Mouse (Mus musculus): ENCODE measurements at regions not wholly inside any gene's neighbourhood (a gene's known extent, or its start where the extent isn't known, plus 50 kb on each side); places are given as distances from the start of the nearest gene placed in this dataset.

DNA sequence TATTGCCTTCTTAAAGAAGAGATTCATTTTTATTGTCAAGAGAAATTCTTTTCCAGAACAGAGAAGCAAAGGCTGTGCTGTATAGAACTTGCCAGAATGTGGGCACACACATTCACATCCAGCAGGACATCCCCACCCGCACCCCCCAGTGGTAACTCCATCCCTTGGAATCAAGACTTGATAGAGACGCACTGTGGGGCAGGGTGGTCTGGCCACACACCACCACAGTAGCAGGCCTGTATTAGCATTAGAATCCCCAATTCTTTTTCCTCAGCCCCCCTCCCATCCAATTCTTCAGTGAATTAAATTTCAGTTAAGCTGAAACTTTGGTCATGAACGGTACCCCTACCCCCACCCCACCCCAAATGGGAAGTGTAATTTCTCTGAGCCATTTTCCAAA lies 92.5 kb upstream of the Dio3 start:
- 6% methylated on average over 3 of the region's 3 CpGs for WGBS
- Histone ChIP-seq H3K4me3 (no peak overlapping the region), H3K27ac (peak overlapping the region; percentile 91; the same call in 1 of the 2 replicates), H3K27me3 (peaks cover 61% of the 10 kb centered on the region), H3K4me1 (peaks cover 58% of the 10 kb centered on the region), H3K4me2 (no peak overlapping the region), H3K9me3 (replicated peaks) (no peaks in the 10 kb centered on the region), H3K9ac (no peak overlapping the region), H3K36me3 (ENCODE audit: poor library complexity, severe bottlenecking) (no peaks in the 10 kb centered on the region)
- no peak for ATAC-seq

DNA sequence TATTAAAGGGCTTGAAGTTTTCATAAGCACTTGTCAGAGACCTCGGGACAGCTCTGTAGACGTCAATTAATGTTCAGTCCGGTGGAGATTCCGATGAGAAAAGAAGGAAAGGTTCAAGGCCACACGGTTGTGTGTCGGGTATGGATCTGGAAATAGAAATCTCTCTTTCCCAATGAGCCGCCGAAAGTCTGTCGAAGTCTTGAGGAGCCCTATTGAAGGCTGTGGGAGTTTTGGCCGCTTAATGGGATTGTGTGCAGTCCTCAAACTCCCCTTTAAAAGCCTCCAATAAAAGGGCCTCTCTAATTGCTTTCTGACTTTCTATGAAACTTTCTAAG lies 92.0 kb upstream of the Dio3 start:
- H3K9ac ChIP-seq = no peak overlapping the region
- peak overlapping the region; percentile 91 for H3K27ac ChIP-seq
- H3K27me3 ChIP-seq = peaks cover 66% of the 10 kb centered on the region
- peak; percentile 17; the same call in 1 of the 2 replicates for ATAC-seq
- WGBS = 2% methylated on average over 10 of the region's 10 CpGs
- peak overlapping the region; percentile 41; the same call in 1 of the 2 replicates for H3K4me3 ChIP-seq
- no peaks in the 10 kb centered on the region for H3K36me3 ChIP-seq (ENCODE audit: poor library complexity, severe bottlenecking)
- H3K9me3 ChIP-seq (replicated peaks) = no peaks in the 10 kb centered on the region
- peaks cover 58% of the 10 kb centered on the region for H3K4me1 ChIP-seq
- H3K4me2 ChIP-seq = peak overlapping the region; percentile 61

DNA sequence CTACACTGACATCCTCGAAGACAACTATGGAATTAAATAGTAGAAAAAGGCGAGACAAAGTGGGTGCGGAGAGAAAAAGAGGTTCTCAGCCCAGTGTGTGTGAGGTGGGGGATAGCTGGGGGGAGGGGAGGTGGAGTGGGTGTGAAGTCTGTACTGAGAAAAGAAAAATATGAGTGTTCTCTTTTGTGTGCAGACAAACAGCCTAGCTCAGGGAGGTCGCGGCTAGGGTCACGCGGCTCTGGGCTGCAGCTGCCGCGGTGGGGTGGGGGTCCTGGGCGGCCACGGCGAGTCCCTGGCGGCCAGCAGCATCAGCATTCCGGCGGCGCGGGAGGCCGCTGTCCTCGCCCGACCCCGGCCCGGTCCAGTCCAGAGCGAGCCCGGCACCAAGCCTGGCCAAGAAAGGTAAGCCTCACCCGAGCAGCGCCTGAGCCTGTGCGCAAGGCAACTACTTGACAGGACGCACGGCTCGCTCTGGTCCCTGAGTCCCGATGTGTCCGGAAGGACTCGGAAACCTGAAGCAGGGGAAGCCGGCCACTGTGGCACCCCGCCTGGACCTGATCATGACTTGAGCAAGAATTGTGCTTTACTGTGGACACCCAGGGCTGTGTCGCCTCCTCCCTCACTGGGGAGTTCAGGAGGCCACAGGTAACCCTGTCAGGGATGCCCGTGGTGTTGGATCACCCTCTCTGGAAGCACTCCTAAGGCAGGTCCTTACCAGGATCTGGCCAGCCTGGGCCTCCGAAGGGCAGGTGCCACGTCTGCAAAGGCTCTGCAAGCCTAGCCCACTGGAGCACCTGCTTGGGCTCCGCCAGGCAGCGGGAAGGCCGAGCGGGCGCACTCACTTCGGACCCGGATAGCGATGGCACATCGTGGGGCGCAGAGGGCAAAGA lies 91.4 kb upstream of the Dio3 start:
- Histone ChIP-seq H3K9ac (peak overlapping the region; percentile 73), H3K36me3 (ENCODE audit: poor library complexity, severe bottlenecking) (no peaks in the 10 kb centered on the region), H3K27me3 (peaks cover 71% of the 10 kb centered on the region), H3K9me3 (replicated peaks) (no peaks in the 10 kb centered on the region), H3K27ac (peak overlapping the region; percentile 91), H3K4me2 (peak overlapping the region; percentile 61), H3K4me3 (peak overlapping the region; percentile 41), H3K4me1 (peaks cover 57% of the 10 kb centered on the region)
- WGBS = 1% methylated on average over 45 of the region's 49 CpGs
- peak; percentile 66 for ATAC-seq

DNA sequence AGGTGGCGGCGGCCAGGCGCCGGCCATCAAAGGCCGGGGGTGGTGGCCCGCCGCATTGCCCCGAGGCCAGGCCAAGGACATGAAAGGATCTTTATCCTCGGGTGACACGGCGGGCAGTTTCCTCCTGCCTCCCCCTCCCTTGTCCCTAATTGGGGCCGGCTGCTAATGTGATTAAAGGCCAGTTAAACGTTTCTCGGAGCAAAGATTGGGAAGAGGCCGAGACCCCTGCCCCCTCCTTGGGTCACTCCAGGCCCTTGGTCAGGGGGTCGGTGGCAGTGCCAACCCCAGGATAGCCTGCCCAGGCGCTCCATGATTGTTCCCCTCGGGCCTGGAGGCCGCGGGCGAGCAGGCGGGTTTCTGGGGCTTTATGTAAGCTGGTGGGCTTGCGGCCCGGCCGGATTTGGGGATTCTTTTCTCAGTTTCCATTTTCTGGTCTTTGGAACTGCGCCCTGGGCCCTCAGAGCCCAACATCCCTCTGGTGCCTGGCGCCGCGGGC lies 90.7 kb upstream of the Dio3 start:
- peaks cover 50% of the 10 kb centered on the region for H3K4me1 ChIP-seq
- peak overlapping the region; percentile 61 for H3K4me2 ChIP-seq
- H3K9ac ChIP-seq = peak overlapping the region; percentile 73
- ATAC-seq = no peak
- no peaks in the 10 kb centered on the region for H3K9me3 ChIP-seq (replicated peaks)
- H3K27ac ChIP-seq = peak overlapping the region; percentile 91
- H3K36me3 ChIP-seq (ENCODE audit: poor library complexity, severe bottlenecking) = no peaks in the 10 kb centered on the region
- H3K4me3 ChIP-seq = peak overlapping the region; percentile 41
- 2% methylated on average over 29 of the region's 29 CpGs for WGBS
- peaks cover 72% of the 10 kb centered on the region for H3K27me3 ChIP-seq

DNA sequence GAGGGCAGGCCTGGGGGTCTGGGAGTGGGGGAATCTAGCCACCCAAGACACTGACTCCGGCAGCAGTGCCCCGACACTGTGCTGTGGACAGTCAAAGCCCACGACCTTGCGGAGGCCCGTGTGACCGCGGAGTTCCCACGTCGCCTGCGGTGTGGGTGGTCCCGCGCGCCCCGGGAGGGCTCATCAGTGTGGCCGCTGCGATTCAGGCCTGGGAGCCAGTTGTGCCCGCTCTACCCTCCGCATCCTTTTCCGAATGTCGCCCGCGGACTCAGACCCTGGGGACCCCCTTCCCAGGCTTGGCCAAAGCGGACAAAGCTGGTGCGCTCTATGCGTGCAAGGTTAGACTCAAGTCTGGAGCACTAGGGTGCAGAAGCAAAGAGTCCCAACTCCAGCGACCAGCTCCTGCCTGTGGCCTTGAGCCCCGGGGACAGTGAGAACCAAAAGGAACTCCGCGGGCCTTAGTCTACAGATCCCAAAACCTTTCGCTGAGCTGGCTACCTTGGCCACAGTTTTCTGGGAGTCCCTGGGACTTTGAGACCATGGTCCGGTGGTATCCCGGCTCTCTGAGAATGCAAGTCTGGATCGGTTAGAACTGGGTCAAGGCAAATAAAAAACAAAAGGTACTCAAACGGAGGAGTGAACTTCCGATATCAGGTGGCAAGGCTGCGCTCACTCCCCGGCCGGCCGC lies 90.1 kb upstream of the Dio3 start:
- H3K4me1 ChIP-seq = peaks cover 45% of the 10 kb centered on the region
- H3K27me3 ChIP-seq = peaks cover 76% of the 10 kb centered on the region
- WGBS = 2% methylated on average over 39 of the region's 39 CpGs

DNA sequence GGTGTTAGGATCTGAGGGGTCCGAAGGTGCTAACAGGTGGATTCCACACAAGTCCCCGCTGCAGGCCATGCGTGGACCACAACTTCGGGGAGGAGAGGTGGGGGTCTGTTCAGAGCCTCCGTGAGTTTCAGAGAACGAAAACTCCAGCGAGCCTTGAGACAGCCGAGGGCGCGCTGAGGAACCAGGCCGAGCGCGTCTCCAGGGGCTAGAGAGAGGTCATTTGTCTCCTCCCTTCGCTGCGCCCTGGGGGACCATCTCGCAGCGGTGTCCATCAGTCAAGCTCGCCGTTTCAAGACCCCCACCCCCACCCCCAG lies 89.6 kb upstream of the Dio3 start:
- Histone ChIP-seq H3K4me3 (peak overlapping the region; percentile 41), H3K4me2 (peak overlapping the region; percentile 61), H3K36me3 (ENCODE audit: poor library complexity, severe bottlenecking) (no peaks in the 10 kb centered on the region), H3K4me1 (peaks cover 40% of the 10 kb centered on the region), H3K27ac (peak overlapping the region; percentile 91), H3K9ac (peak overlapping the region; percentile 73), H3K27me3 (peaks cover 76% of the 10 kb centered on the region), H3K9me3 (replicated peaks) (no peaks in the 10 kb centered on the region)
- no peak for ATAC-seq
- under 1% methylated on average over 19 of the region's 19 CpGs for WGBS

More for the DNA sequence above, 90.1 kb upstream of the Dio3 start:
- peak overlapping the region; percentile 41 for H3K4me3 ChIP-seq
- peak; percentile 25; the same call in 1 of the 2 replicates for ATAC-seq
- H3K4me2 ChIP-seq = peak overlapping the region; percentile 61
- peak overlapping the region; percentile 91 for H3K27ac ChIP-seq
- no peaks in the 10 kb centered on the region for H3K36me3 ChIP-seq (ENCODE audit: poor library complexity, severe bottlenecking)
- no peaks in the 10 kb centered on the region for H3K9me3 ChIP-seq (replicated peaks)
- H3K9ac ChIP-seq = peak overlapping the region; percentile 73

DNA sequence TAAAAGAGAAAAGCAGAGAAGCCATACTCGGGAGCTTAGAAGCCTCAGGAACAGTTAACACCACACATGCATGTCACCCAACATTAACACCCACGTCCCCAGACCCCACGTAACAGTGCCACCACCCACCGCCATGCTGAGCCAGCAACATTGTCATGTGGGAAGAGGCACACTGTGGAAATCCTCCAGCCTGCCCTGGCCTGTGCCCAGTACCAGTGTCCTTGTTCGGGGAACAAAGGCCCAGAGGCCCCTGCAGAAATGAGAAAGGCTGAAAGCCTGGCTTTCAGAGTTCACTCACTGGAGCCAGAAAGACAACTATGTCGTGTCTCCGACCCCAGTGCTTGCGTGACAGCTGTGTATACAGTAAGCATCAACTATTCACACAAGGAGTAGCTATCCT lies 86.7 kb upstream of the Dio3 start:
- Histone ChIP-seq H3K9ac (no peak overlapping the region), H3K4me1 (peaks cover 25% of the 10 kb centered on the region), H3K36me3 (ENCODE audit: poor library complexity, severe bottlenecking) (no peaks in the 10 kb centered on the region), H3K27ac (no peak overlapping the region), H3K27me3 (peaks cover 52% of the 10 kb centered on the region), H3K4me3 (no peak overlapping the region), H3K4me2 (no peak overlapping the region), H3K9me3 (replicated peaks) (no peaks in the 10 kb centered on the region)
- no peak for ATAC-seq
- 52% methylated on average over 8 of the region's 8 CpGs for WGBS

DNA sequence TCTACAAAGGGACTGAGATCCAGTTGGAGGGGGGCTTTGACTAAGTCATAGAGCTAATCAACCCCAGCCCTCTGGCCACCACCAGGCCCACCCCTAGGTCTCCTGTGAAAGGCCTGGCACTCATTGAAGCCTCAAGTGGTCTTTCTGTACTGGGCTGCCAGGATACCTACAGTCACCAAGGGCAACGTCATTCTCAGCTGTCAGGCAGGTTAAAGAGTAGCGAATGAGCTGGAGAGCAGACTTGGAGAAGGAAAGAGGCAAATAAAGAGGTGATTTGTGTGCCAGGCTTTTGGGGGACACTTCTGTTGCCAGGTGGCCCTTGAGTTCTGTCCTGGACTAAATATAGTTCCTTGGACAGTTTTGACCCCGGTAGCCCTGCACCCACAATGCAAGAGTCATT lies 81.5 kb upstream of the Dio3 start:
- Histone ChIP-seq H3K4me2 (no peak overlapping the region), H3K4me1 (no peaks in the 10 kb centered on the region), H3K9me3 (replicated peaks) (no peaks in the 10 kb centered on the region), H3K27me3 (peaks cover 5% of the 10 kb centered on the region; the same call in 1 of the 2 replicates), H3K27ac (no peak overlapping the region), H3K9ac (no peak overlapping the region), H3K4me3 (no peak overlapping the region), H3K36me3 (ENCODE audit: poor library complexity, severe bottlenecking) (no peaks in the 10 kb centered on the region)
- 73% methylated on average over 3 of the region's 3 CpGs for WGBS
- no peak for ATAC-seq

DNA sequence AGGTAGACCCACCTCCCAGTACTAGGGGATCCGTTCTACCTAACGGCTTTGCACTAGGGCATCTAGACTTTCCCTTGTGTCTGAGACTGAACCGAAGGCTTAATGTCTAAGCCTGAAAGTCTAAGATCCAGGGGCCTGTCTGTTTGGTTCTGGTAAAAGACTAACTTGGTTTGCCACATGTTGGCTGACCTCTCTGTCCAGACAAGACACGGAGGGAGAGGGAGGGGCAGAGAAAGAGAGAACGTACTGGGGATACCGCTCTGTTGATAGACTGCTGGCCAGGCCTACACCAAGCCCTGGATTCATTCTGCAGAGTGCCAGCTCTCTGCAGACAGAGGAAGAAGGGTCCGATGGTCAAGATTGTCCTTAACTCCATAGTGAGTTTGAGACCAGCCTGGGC lies 78.4 kb upstream of the Dio3 start:
- no peak for ATAC-seq
- H3K4me3 ChIP-seq = no peak overlapping the region
- 94% methylated on average over 7 of the region's 7 CpGs for WGBS
- no peaks in the 10 kb centered on the region for H3K36me3 ChIP-seq (ENCODE audit: poor library complexity, severe bottlenecking)
- H3K27ac ChIP-seq = no peak overlapping the region
- H3K9me3 ChIP-seq (replicated peaks) = no peaks in the 10 kb centered on the region
- H3K4me2 ChIP-seq = no peak overlapping the region
- H3K4me1 ChIP-seq = no peaks in the 10 kb centered on the region
- no peaks in the 10 kb centered on the region for H3K27me3 ChIP-seq
- H3K9ac ChIP-seq = no peak overlapping the region

DNA sequence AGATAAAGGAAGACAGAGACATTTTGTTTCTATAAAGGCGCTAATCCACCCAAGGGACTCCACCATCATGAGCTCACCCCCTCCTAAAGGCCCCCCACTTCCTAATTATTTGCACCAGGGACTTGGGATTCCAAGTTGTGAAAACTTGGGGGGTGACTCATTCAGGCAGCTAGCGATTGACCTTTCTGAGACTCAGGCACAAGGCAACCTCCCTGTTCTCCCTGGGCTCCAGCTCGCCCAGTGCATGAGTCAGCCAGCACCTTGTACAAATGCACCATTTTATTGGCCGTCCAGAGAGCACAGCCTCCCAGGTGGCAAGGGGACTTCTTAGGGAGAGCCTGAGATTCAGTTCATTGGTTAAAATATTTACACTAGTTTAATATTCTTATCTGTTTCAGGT lies 78.0 kb upstream of the Dio3 start:
- Histone ChIP-seq H3K36me3 (ENCODE audit: poor library complexity, severe bottlenecking) (no peaks in the 10 kb centered on the region), H3K27ac (no peak overlapping the region), H3K4me2 (no peak overlapping the region), H3K4me1 (no peaks in the 10 kb centered on the region), H3K9me3 (replicated peaks) (no peaks in the 10 kb centered on the region), H3K9ac (no peak overlapping the region), H3K4me3 (no peak overlapping the region), H3K27me3 (no peaks in the 10 kb centered on the region)
- no peak for ATAC-seq
- 88% methylated on average over 4 of the region's 4 CpGs for WGBS

DNA sequence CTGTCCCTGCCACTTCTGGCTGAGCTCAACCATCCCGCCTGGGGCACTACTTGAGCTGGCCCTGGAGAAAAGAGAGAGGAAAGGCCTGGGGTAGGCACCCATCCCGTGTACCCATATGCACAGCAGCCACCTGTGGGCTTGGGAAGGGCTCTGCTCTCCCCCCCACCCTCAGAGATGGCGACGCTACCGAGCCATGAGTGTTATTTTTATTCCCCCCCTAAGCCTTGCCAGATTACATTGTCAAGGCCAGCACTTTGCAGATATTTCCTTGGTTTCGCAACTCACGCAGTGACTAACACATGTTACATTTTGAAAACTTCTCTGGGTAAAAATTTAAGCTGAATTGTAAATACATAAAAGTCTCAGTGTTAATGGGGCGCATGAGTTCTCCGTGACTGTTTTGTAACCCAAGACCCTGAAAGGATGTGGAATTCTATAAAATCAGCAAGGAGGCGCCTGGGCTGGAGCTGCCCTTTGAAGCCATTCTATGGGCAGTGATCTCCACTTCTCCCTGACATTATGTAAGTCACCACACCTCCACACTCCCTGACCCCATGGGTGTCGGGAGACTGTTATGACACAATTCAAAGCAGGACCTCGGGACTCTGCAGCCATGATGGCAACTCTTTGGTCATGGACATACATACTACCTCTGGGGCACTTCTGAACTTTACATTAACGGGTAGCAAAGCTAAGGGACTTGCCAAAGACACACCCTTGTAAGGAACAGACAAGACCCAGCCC lies 75.4 kb upstream of the Dio3 start:
- Histone ChIP-seq H3K4me3 (no peak overlapping the region), H3K36me3 (ENCODE audit: poor library complexity, severe bottlenecking) (no peaks in the 10 kb centered on the region), H3K27ac (no peak overlapping the region), H3K27me3 (no peaks in the 10 kb centered on the region), H3K4me1 (no peaks in the 10 kb centered on the region), H3K9me3 (replicated peaks) (no peaks in the 10 kb centered on the region), H3K4me2 (no peak overlapping the region), H3K9ac (no peak overlapping the region)
- no peak for ATAC-seq
- 86% methylated on average over 13 of the region's 13 CpGs for WGBS

Data from forebrain, embryonic 13.5 days (tissue).